Mouse (Mus musculus) WW6 (cell line): ENCODE measurements around the gene Stx8.

ENCODE experiments used
- DNase-seq: peaks from one replicate; pipeline ENCODE4 v3.0.0-alpha.2; 2013; ENCODE audit warnings: low read depth, low spot score

Stx8 gene

GRCm38 (mm10) chr11:67975252-67975651 is 9.3 kb downstream of the Stx8 start:
- no peak for DNase-seq

DNA sequence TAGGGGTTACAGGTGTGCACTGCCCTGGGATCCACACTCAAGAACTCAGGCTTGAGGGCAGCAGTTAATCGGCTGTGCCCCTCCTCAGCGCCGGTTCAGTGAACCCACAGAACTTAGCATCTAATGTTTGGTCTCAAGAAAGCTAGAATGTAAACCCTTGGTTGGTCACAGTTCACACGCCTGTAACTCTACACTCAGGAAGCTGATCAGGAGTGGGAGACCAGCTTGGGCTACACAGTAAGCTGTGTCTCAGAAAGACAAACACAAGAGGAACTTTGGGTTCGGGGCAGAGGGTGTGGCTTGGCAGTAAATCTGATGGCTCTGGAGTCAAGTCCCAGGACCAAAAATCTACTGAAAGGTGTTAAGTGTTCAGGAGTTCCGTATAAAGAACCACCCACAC is 17.6 kb downstream of the Stx8 start:
- no peak for DNase-seq

DNA sequence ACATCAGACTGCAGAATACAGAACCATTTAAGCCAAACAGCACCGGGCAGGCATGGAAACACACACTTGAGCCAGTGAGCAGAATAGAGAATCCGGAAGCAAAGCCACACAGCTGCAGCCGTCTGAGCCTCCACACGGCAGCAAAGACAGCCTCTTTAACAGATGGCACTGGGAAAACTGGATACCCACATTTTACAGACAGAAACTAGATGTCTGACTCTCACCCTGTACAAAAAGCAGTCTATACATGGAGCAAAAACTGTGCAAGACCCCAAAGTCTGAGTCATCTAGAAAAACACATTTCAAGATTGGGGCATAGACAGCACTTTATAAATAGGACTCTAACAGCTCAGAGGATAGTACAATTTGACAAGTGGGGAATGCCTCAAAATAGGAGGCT is 25.2 kb downstream of the Stx8 start:
- DNase-seq = no peak

DNA sequence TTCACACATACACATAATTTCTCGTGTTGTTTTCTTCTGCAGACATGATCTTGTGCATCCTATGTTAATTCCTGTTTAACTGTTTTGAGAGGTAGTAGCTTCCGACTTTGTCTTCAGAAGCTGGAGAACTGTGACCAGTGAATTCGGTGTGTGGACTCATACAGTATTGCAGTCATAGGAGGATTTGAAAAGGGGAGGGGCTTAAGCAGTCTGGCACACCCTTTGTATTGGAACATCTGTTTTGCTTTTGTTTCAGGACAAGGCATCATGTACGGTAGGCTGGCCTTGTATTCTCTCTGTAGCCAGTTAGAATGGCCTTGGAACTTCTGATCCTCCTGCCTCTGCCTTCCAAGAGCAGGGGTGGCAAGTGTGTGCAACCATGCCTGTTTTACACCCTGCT is 30.0 kb downstream of the Stx8 start:
- no peak for DNase-seq

GRCm38 (mm10) chr11:67998905-67999304 is 32.9 kb downstream of the Stx8 start:
- DNase-seq = no peak

DNA sequence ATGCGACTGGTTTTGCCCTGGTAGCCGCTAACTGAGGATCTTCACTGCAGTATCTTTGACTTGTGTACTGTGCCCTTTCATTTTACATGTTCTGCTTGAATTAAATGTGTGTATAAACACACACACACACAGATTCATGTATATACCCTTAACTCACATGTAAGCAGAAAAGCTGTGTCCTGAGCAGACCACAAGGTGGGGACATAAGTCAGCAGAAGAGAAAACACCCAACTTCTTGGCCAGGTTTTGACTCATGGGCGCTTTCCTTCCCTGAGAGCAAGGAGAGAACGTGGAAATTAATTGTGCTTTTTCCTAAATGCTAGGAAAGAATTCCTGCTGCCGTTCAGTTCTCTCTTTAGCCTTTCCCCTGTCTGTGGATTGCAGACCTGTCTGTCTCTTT is 33.6 kb downstream of the Stx8 start:
- no peak for DNase-seq

DNA sequence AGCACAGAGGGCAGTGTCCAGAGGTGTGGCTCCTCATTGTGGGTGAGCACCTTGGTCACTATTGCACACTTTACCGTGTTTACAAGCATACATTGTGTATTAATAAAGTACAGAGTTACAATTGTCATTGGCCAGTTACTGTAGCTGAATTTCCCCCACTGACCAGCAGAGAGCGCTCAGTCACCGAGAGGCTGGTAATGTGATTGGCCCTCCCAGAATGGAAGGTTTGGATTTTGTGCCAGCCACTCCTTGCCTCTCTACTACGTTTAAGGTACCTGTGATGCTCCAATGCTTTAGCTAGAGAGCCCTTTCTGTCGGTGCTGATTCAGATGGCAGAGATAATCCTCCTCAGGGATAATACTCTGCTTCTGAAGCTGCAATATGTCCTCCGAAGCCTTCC is 38.2 kb downstream of the Stx8 start:
- no peak for DNase-seq

DNA sequence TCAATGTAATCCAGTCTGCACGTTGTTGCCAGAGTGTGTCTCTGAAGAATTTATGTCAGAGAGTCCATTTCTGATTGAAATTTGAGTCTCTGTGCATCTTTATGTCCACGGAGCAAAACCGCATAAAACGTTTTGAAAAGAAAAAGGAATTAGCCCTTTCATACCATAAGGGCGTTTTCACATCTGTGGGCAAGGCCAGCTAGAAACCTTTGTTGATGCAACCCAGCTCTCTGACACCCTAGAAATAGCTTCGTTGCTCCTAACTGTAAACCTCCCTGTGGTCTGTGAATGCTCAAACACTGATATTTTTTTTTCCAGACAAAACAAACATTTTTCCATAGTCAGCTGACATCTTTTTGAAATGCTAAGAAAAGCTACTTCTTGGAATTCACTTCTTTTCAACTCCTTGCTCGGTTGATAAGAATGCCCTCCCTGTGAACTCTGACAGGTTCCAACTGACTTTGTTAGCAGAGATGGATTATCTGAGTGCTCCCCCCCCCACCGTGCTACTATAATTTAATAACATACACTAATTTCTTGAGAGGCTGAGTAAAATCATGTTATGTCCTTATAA is 40.3 kb downstream of the Stx8 start:
- no peak for DNase-seq

DNA sequence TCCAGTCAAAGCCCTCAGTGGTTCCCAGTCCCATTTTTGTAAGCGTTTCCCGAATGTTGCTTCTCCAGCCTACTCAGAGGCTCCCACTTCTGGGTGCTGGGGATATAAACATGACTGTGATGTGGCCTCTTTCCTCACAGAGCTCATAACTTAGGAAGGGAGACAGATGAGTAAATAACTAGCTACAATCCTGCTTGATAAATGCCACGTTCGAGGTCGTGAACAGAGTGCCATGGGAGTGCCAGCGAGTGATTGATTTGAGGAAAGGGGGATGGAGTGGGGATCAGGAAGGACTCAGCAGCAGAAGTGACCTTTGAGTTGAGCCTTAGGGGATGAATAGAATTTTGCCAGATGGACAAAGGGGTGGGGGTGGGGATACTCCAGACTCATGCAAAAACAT is 41.7 kb downstream of the Stx8 start:
- DNase-seq = no peak

GRCm38 (mm10) chr11:68009377-68009776 is 43.4 kb downstream of the Stx8 start:
- DNase-seq = no peak

DNA sequence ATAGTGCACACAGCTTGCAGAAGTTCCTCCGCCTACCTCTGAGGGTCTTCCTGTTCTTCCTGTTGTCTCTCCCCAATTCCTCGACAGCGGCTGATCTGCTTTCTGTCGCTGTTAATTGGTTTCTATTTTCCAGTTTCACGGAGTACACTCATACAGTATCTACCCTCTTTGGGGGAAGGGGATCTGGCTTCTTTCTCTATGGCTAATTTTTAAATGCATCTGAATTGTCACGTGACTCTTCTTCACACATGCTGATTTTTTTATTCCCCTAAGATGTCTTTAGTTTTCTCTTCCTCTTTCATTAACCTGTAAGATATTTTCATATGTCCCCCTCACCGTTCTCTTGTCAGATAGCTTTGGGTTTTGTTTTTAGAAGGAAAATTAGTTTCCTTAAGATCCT is 46.2 kb downstream of the Stx8 start:
- DNase-seq = no peak

DNA sequence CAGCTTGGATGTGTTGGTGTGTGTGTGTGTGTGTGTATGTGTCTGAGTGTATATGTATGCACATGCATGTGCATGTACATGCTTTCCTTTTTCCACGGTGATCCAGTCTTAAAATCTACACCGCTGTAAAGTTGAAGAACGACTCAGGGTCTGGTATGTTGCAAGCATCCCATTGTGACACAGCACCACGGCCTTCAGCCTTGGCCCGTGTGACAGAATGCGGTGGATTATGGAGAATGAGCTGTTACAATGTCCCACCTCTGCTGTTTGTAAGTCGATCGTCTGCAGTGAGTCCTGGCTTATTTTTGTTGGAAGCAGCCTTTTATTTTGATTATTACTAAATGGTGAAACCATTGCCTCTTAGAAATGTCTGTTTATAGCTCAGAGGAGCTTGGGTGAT is 52.2 kb downstream of the Stx8 start:
- no peak for DNase-seq

- DNase-seq = no peak
These were observed 53.2 kb downstream of the Stx8 start for GRCm38 (mm10) chr11:68019156-68019555.

DNA sequence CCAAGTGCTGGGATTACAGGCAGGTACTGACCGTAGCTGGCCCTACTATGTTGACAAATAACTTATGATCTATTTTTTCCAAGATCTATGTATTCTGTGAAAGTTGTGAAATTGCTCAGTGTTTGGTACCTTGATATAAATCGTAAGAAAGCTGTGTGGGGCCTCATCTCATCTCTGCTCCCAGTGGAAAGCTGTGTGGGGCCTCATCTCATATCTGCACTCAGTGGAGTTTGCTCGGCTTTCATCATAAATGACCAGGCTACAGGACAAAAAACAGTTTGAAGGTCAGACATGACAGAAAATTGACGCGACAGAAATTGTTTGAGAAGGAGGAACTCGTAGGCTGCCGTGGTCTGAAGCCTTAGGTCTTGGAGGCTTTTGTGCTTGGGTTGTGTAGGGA is 56.0 kb downstream of the Stx8 start:
- DNase-seq = no peak

GRCm38 (mm10) chr11:68022895-68023294 is 56.9 kb downstream of the Stx8 start:
- DNase-seq = no peak

GRCm38 (mm10) chr11:68023811-68024369 is 57.9 kb downstream of the Stx8 start:
- DNase-seq = no peak

DNA sequence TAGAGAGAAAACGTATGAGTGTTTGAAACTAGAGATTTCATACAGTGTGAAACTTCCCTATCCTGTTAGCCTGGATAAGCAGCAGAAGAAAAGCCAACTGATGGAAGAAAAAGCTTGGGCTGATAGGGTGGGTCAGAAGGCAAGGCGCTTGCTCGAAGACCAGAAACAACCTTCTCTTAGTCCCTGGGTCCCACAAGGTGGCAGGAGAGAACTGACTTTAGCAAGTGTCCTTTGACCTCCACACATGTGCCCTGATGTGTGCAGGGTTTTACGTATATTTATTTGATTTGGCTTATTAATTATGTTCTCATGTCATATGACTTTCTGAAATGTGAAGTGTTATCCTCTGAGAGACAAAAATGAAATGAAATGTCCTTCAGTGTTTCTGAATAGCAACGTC is 60.6 kb downstream of the Stx8 start:
- DNase-seq = no peak

DNA sequence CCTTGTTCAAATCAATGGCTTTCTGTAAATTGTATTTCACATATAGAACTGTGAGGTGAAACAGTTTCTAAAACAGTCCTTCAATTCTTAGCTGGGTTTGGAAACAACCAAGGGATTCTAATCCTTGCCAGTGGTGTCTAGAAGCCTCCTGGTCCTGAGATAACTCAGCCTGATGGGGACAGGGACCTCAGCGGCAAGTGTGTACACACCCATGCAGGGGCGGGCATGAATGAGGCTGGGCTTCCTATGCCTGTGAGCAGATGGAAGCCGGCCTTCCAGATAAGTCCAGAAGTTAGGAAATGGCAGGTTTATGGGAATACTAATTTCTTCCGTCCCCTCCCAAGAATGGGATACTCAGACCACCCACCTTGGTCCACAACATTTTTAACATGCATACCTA is 63.1 kb downstream of the Stx8 start:
- DNase-seq = no peak

DNA sequence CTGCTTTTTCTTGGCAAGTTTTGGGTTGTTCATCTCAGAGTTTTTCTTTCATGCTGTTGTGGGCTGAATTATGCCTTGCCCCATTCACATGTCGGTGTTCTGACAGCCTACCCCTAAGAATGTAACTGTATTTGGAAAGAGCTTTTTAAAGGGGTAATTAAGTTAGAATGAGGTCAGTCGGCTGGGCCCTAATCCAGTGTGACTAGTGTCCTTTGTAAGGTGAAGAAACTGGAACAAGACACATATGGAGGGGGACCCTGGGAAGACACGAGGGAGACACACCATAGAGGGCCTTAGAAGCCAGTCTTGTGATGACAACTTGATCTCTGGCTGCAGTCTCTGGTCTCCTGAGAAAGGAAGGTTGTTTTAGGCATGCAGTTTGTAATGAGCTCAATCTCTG is 63.9 kb downstream of the Stx8 start:
- DNase-seq = no peak

DNA sequence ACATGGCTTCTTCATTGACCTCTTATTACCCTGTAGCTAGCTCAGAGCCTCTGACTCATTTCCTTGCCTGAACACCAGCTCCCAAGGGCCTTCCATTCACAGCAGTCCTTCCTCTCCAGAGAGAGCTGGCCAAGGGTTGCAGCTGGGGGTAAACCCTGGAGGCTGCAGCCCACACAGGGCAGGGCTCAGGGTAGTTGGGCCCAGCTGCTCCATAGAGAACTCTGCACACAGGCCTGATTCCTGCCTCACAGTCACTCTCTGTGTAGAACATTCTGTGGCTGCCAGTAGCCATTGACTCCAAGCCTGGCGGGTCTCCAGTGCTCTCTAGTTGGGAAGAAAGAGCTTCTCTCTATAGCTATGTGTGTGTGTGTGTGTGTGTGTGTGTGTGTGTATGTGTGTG is 64.8 kb downstream of the Stx8 start:
- DNase-seq = no peak

DNA sequence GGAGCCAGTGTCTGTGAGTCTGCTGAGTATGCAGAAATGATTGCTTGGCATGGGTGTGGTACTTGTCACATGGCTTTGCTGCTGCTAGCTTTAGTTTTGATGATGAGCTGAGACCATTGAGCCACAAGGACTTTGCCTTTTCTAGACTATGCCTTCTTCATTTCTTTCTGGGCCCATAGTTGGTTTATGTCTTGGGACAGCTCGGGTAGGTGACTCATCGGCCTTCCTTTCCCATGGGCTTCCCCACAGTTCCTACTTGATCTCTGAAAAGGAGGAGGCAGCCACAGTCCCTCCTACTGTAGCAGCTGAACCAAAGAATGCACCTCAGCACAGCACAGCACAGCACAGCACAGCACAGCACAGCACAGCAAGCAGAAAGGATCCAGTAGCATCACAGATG is 66.5 kb downstream of the Stx8 start:
- no peak for DNase-seq

- no peak for DNase-seq
These were observed 67.4 kb downstream of the Stx8 start for GRCm38 (mm10) chr11:68033331-68033926.

DNA sequence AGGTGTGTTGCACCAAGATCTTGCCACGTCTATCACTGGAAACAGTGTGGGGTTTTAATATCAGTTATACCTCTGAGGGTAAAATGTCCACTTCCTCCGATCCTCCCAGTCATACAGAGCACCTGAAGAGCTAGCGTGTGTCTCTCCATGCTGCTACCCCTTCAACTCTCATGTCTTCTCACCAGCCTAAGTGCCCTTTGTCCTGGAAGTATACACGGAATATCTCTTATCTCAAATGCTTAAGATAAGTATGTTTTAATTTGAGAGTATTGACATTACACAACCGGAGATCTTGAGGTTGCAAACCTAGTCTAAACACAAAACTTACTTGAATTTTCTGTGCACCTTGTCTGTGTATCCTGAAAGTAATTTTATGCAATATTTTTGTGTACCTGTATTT is 68.4 kb downstream of the Stx8 start:
- DNase-seq = no peak
